Mouse (Mus musculus): ENCODE data around the gene Apex2.
A peak's percentile ranks its signal among the peaks of the same experiment; 100 is the strongest.
"Not testable (repeated sequence)": the region's sequence is repeated elsewhere in the genome, so short reads cannot be mapped to it uniquely, and the experiment has no call there.

Gene Apex2

GRCm38 (mm10) chrX:150487811-150488210 is 101.9 kb downstream of the Apex2 start:
- DNase-seq (ENCODE audit: low read depth) = not testable (repeated sequence)

GRCm38 (mm10) chrX:150486314-150487030 is 103.2 kb downstream of the Apex2 start:
- not testable (repeated sequence) for DNase-seq (ENCODE audit: low read depth)

- peak; percentile 64 for DNase-seq (ENCODE audit: low read depth)
Measured at GRCm38 (mm10) chrX:150477854-150478780, 111.6 kb downstream of the Apex2 start.

GRCm38 (mm10) chrX:150471416-150471815 is 118.3 kb downstream of the Apex2 start:
- DNase-seq (ENCODE audit: low read depth) = no peak

Data from c-Kit-positive CD71-negative TER-119-negative erythroid progenitor cells, embryonic 14.5 days (primary cell).